Mouse (Mus musculus) adrenal gland, adult 2 months (tissue): ENCODE measurements around the gene Frmd4b. TPM values are rescaled to one million over a fixed set of nuclear protein-coding genes. Genes with fewer than 3 reads are reported as not detected.
A peak's percentile ranks its signal among the peaks of the same experiment; 100 is the strongest.
"Not testable (repeated sequence)": the region's sequence is repeated elsewhere in the genome, so short reads cannot be mapped to it uniquely, and the experiment has no call there.

Experiments
- DNase-seq: peaks from one replicate; pipeline ENCODE4 v3.0.0; 2021
- polyA plus RNA-seq: library from polyadenylated mRNA; depleted of rRNA; stranded (reverse); fragments of >200 nt; gene quantifications from 2 replicates; pipeline ENCODE4 v1.2.3, GENCODE M21; 2012
- total RNA-seq, 2 experiments: library from RNA; stranded (reverse); gene quantifications; 2 replicates each; pipeline ENCODE4 v1.2.3; 2021

Gene Frmd4b
- total and polyA plus RNA-seq, 3 experiments: 4.7 to 22.7 (median 16.8) TPM

DNA sequence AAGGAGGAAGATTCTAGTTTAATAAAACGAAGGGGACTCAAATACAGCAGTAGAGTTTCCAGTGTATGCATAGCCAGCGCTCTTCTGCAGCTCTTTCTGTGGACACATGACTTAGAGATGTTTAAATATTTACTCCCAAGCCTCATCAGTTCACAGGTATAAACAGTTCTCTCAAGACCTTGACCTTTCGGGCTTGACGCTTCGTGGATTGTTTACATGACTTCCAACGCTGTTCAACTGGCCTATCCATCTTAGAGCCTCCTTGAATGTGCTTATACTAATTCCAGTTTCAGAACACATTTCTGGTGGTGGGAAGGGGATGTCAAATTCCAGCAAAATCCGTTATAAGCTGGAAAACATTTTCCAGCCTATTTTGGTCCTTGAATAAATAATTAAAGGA, 203.9 kb downstream of the Frmd4b start:
- no peak for DNase-seq

DNA sequence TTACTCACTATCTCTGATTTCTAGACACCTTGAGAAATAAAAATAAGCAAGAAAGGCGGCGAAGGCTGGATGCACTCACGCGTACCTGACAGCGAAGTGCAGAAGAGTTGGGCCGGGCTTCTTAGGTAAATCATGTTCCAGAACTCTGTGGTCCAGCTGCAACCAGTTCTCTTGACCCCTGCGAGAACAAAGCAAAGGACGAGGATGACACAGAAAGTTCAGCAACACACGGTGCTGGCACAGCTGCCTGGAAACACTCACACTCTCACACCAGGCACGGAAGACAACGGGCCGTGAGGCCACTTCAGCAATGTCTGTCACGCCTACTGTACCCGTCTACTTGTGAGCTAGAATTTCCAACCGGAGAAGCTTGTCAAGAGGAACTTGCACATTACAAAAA, 204.9 kb downstream of the Frmd4b start:
- DNase-seq: no peak

DNA sequence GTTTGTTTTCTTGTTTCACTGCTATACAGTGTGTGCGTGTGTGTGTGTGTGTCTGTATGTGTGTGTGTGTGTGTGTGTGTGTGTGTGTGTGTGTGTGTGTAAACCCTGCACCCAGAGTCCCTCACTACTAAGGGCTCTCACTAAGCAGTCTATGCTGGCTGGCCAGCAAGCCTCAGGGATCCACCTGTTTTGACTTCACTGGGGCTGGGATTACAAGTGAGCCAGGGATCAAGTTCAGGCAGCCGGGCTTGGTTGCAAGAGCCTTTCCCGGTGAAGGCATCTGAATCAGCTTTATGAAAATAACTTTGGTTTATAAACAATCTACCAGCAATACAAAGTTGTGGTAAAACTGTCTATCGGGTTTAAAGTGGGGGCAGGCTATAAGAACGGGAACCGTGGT, 206.0 kb downstream of the Frmd4b start:
- DNase-seq: no peak

DNA sequence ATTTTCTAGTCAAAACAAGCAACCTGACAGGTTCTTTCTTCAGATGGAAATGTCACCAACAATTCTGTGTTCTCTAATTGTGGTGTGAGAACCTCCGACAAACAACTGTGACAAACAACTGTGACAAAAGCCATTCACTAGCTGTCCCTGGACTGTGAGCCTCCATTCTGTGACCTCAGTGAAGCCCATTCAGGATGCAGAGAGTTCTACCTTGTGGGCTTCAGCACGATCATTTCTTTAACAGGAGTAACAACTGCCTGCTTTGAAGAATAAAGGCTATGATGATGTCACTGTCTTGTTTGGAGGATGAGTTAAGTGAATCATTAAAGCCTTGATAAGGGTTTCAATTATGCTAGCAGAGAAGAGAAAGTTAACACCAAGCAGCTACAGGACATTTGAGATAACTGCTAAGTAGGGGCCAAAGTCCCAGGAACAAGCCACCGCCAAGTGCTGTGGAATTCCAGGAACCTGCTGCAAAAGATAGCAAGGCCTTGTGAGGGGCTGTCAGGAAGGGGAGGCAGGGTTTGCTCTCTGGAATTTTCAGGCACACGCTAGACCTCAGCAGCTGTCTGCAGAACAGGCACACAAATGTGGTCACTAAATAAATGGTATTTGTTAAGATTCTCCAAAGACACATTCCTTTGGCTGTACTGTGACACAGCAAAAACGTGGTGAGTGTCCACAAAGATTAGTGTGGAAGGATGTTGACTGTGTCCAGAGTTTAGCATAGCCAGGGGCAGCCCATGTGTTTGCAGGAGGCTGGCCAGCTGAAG, 207.7 kb downstream of the Frmd4b start:
- DNase-seq: no peak

DNA sequence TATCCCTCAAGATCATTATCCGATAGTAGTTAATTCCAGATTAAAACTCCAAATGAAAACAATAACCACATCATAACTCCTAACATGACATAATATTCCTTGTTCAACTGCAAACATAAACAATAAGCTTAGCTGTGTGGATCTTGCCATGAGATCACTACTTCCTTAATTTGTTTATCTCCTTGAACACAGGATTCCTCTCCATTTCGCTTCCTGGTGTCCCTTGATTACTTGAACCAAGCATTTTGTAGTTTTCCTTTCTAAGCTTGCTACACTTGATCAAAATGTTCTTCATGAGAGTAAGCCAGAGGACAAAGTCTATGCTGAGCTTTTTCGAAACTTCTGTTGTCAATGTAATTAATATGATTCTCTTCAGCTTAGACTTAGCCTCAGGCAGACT, 209.4 kb downstream of the Frmd4b start:
- no peak for DNase-seq

DNA sequence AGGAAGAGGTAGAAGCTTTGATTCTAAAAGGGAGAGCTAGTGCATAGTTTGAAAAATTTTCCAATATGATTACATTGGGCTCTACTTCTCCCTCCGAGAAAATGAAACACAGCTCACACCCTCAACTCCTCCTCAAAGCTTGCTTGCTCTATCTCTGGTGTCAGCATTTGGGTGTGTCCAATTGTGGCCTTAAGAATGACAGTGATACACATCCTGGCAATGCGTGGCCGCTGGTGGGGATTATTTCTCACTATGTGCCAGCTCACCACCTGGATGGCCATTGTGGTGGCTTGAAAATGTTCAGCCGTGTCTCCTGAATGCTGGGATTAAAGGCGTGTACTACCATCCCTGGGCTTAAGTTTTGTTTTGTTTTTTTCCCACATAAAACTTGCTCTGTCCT, 209.9 kb downstream of the Frmd4b start:
- no peak for DNase-seq

DNA sequence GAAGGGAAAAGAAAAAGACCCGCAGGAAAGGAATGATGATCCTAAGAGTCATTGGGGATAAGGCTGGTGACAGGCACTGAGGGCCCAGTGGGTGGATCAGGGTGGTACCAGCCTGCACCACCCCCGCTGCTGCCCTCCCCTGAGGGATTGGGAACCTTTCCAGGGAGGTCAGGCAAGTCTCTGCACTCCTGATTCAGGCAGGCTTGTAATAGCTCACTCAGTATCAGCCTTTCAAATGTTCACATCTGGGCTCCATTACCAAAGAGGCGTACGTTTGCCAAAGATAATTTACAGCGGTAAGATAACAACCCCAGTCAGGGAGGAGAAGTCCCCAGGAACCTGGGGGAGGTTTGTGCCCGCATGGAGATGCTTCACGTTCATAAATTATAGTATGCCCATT, 212.0 kb downstream of the Frmd4b start:
- no peak for DNase-seq

DNA sequence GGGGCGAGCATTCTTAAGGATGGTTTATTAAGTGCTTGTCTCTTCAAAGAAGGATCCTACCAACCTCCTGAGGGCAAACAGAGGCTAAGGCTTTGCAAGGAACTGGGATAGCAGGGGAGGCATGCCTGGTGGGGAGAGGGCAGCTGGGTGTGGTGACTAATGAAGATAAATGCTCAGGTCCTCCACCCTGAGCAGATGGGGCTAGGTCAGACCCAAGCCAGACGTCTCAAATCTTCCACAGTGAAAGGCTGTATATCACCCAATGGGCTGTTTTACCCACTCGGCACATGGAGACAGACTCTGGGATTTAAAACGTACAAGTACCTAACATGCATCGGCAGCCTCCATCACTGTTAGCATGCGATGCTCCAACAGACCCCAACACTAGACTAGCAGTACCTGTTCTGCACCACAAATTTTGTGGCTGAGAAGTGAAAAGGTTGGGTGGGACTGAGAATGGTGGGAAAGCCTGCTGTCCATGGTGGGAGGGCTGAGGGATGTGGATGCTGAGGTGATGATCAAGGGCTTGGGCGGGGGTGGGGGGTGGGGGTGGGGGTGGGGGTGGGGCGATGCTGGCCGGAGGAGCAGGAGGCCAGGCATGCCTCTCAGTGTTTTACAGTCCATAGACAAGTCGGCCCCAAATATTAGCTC, 214.4 kb downstream of the Frmd4b start:
- DNase-seq: no peak

DNA sequence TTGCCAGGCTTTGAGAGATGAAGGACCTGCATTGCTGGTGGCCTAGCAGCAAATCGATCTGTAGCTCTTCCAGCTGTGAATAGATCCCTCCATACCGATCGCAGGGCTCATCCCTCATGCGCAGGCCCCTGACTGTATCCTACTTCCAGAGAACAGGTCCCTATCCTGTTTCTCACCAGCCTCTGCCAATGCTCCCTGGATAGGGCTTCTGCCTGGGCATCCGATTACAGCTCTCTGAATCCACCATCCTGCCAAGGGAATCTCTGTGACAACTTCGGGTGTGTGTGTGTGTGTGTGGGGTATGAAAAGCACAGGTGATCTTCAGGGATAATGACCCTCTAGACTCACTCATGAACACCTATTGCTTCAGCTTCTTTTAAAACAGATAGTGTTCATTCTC, 216.9 kb downstream of the Frmd4b start:
- DNase-seq: no peak

DNA sequence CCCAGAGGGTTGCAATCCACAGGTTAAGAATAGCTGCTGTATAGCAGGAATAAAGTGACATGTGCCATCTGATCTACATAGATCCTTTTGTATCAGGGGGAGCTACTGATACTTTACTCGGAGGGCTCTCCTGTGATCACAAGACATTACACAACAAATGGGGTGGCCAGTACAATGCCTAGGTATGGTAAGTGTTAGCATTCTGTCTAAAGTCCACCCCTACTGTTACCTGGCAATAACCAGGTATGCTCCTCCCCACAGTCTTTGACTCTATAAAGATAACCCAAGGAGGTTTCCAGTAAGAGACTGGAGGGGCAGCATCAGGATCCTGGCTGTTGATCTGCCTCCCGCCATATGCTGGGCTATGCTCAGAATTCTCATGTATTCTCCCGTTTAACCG, 219.4 kb downstream of the Frmd4b start:
- DNase-seq: no peak

DNA sequence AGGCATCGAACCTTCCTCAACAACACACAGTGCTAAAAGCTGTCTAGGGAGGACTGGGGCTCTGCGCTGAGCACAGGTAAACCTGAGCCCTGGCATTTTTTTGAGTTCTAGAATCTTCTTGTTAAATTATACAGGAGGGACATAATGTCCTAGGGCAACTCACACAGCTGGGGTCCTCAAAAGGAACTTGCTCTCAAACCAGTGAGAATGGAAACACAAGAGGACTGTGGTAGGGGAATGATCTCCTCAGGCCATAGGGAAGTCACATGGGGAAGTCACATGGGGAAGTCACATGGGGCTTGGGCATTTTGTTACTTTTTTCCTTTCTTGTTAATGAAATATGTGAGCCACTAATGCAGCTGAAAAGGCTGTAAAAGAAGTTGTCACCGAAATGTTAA, 220.4 kb downstream of the Frmd4b start:
- DNase-seq: no peak

DNA sequence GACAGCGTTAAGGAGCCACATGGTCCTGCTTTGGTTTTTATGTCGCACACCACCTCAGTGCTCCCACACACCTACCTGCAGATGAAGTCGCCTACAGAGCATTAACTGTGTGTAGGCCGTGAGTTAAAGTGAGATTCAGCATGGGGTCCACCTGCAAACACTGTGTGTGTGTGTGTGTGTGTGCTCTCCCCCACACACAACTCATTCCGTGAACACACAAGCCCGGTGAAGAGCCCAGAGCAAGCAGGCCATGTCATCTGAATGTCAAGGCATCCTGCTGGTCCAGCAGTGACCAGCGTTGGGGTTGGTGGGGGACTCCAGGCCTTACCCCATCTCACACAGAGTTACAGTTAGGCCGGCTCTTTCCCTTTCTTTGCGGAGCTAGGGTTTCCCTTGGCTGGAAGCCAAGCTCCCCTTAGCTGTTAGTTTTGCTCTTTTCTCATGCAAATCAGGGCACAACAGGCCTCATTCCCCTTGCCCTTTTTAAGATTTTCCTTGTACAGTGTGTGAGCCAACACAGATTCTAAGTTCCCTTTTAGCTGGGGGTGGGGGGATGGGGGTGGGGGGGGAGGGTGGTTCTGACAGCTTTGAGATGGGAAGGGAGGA, 220.9 kb downstream of the Frmd4b start:
- DNase-seq: no peak

DNA sequence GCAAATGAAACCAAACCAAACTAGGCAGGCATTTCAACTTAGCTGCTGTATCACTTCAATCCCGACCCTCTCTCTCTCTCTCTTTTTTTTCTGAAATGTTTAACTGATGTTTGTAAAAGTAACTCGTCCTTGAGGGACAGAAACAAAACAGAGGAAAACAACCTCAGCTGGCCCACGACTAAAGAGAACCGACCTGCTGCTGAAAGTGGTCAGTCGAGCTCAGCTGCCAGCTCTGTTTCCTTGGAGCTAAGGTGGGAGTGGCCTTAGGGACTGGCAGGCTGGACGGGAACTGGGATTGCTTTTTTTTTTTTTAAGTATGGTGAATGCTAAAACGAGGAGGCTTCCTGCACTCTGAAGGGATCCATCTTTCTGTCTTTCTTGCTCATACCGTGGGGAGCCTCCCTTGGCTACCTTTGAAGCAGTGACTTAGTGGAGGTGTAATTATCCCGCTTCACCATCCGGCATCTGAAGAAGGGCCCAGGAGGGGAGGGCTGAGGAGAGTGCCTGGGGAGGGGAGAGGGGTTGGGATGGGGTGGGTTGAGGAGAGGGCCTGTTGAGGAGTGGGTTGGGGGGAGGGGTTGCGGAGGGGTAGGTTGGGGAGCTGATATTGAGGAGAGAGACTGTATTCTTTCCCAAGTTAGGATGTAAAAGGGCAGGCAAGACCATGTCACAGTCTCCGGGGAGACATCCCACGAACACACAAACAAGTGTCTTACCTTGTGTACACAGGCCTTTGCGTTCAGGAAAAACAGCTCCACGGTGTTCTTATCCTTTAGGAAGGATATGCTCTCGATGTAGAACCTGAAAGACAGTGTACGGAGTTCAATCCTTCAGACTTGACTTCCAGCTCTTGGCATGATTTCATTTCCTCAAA, 221.6 kb downstream of the Frmd4b start:
- DNase-seq: peak; percentile 64

DNA sequence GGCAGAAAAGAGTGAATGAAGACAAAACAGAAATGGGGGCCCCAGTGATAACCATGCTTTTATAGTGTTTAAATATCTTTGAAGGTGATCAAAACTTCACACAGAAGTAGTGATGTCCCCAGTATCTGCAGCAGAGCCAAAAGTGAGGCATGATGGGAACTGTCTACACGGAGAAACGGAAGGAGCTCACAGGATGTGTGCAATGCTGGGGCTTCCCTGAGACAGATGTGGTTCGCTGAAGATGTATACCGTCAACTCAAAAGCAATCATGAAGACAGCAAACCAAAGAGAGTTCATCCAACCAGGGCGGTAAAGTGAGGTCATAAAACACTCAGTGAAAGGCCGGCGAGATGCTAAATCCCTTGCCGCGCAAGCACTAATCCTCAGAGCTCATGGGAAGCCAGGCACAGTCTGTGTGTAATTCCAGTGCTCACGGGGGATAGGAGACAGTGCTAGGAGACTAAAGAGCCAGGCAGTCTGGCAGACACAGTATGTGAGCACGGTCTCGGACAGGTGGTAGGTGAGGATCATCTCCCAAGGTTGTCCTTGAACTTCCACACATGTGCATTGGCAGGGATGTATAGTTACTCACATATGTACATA, 222.8 kb downstream of the Frmd4b start:
- no peak for DNase-seq

DNA sequence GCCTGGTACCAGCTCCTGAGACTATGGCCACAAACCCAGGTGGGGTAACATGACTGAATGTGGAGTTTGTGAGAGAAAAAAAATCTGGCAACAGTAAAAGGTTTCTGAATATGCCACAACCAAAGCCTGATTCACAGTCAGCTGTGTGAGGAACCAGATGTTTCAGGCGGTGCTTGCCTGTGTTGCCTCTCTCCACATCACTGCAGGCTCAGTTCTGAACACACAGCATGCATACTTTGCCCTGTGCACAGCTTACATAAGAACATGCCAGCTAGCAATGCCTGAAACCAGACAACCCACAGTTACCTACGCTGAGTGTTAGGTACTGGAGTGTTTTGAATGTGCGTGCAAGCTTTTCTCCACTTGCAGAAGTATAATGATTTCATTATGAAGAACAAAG, 224.4 kb downstream of the Frmd4b start:
- DNase-seq: no peak

DNA sequence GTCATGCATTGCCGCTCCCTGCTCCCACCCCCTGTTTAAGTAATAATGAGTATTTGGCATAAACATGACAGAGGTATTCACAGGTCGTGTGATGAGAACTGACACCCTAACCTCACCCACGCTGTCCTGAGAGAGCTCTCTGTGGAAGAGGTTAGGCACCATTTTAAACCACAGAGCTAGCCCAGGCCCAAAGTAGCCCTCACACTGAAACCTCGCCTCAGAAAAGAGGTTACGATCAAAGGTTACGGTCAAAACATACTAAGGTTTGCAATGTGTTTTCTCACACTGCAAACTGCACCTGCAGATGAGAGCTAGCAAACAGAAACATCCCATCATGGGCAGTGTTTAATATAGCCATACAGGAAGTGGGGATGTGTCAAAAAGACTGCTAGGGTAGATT, 230.0 kb downstream of the Frmd4b start:
- no peak for DNase-seq

DNA sequence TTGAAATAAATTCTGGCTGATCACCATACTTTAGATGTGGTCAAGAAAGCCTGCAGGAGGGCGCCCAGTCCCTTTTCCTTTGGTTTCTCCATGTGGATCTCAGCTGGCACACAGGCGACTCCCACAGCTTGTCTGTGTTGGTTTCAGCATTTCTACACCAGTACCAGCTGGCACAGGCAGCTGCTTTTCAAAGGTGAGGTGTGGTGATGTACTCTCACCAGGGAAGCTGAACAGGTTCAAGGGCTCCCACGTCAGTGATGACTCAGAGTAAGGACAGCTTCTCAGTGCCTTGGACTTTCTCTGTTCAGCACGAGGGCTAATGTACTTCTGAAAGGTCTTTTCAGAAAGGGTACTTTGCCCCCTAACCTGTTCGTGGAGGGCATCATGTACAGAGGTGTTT, 232.4 kb downstream of the Frmd4b start:
- peak; percentile 41 for DNase-seq

DNA sequence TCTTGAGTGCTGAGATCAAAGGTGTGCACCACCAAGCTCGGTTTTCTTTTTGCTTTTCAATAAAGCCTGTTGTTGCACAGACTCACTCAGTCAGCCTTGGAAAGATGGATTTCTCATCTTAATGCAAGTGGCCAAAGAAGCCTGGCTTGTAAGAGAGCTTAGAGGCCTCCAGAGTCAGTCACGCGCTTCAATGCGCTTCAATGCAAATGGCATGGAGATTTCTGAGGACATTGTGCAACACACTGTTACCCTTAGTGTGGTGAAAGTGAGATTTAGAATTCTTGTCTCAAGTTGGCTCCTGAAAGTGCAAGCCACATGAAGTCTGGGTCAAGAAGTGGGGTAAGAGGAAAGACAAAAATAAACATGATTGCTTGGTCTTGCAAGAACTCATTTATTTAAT, 236.1 kb downstream of the Frmd4b start:
- DNase-seq: no peak

DNA sequence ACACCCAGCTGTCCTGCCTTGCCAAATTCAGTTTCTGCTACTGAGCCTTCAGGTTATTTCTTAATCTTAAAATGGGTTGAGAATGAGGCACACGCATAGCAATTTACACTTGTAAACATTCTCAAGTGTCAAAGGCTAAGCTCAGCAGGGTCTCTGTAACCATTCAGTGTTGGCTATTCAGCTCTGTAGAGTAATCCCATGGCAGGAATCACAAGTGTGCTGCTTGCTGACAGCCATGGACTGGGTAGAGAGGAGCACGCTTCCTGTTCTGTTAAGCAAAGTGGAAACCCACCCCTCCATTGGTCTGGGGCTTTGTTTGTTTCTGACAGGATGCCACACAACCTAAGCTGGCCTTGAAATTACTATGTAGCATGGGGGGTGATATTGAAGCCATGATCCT, 246.4 kb downstream of the Frmd4b start:
- DNase-seq: no peak

DNA sequence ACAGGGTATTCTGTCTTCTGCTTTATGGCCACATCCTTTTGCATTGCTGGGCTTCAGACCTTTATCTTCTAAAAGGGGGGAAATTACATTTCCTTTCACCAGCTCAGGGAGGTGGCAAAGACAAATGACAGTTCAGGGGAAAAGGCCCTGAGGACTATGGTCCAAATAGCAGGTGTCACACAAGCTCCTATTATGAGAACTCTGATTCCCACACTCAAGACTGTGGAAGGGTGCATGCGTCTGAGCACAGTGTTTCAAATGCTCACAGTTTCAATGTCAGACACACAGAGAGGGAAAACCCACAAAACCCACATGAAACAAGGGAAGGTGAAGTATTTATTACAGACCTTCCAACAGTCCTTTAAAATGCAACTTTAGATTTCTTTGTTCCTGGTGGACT, 246.9 kb downstream of the Frmd4b start:
- no peak for DNase-seq

DNA sequence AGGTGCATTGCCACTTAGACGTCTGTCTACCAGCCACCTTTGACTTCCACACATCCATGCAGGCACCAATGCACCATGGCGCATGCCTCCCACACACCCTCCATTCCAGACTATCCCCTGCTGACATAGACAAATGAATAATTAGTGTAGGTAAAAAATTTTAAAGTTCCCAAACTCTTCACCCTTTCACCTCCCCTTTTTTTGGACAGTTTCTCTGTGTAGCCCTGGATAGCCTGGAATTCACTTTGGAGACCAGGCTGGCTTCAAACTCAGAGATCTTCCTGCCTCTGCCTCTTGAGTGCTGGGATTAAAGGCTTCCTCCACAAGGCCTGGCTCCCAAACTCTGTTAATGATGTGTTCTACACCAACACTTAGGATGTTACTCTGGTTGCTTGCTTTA, 253.5 kb downstream of the Frmd4b start:
- DNase-seq: no peak

DNA sequence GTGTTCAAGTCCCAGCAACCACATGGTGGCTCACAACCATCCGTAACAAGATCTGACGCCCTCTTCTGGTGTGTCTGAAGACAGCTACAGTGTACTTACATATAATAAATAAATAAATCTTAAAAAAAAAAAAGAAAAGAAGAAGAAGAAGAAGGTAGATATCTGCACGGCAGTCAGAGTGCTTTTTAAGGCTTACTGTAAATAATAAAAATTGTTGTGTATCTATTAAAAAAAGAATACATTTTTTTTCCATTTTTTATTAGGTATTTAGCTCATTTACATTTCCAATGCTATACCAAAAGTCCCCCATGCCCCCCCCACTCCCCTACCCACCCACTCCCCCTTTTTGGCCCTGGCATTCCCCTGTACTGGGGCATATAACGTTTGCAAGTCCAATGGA, 259.7 kb downstream of the Frmd4b start:
- not testable (repeated sequence) for DNase-seq
